Mouse (Mus musculus) stomach, embryonic 14.5 days (tissue): ENCODE results near the gene Dazap1. TPM values are rescaled to one million over a fixed set of nuclear protein-coding genes. Genes with fewer than 3 reads are reported as not detected.
"Not testable (repeated sequence)": the region's sequence is repeated elsewhere in the genome, so short reads cannot be mapped to it uniquely, and the experiment has no call there.

ENCODE experiments used
- ATAC-seq: fragments of 200-750 bp; cut with Nextera tagmentation; 2 replicates; pipeline ENCODE4 v1.8.0; 2017; ENCODE audit warnings: low read depth, moderate TSS enrichment; ENCODE audit not compliant: insufficient number of reproducible peaks, insufficient read depth, low FRiP score
- H3K27ac ChIP-seq: fragments of 300-500 bp; sonication (generic); 2 replicates; pipeline ENCODE4 v1.5.1; 2014; ENCODE audit warnings: mild to moderate bottlenecking, low read length, moderate library complexity, mixed read lengths
- H3K27me3 ChIP-seq: fragments of 300-500 bp; sonication (generic); 2 replicates; pipeline ENCODE4 v1.6.1; 2014; ENCODE audit warnings: low read length, control low read depth, mixed read lengths; ENCODE audit not compliant: control insufficient read depth, insufficient read depth
- H3K36me3 ChIP-seq: fragments of 300-500 bp; sonication (generic); 2 replicates; pipeline ENCODE4 v1.6.1; 2014; ENCODE audit warnings: mild to moderate bottlenecking, control low read depth, low read length, moderate library complexity, mixed read lengths; ENCODE audit not compliant: control insufficient read depth, insufficient read depth
- H3K4me1 ChIP-seq: fragments of 300-500 bp; sonication (generic); 2 replicates; pipeline ENCODE4 v1.6.1; 2014; ENCODE audit warnings: low read length, control low read depth, mixed read lengths; ENCODE audit not compliant: control insufficient read depth, insufficient read depth
- H3K4me2 ChIP-seq: fragments of 300-500 bp; sonication (generic); replicated peaks from 2 replicates; pipeline ENCODE4 v1.6.1; 2014; ENCODE audit warnings: low read depth, low read length, control low read depth
- H3K4me3 ChIP-seq: fragments of 300-500 bp; sonication (generic); 2 replicates; pipeline ENCODE4 v1.5.1; 2014; ENCODE audit warnings: low read depth, low read length, control low read depth
- H3K9ac ChIP-seq: fragments of 300-500 bp; sonication (generic); replicated peaks from 2 replicates; pipeline ENCODE4 v1.6.1; 2014; ENCODE audit warnings: low read depth, mild to moderate bottlenecking, control low read depth, low read length, moderate library complexity, mixed read lengths
- H3K9me3 ChIP-seq: fragments of 300-500 bp; sonication (generic); 2 replicates; pipeline ENCODE4 v1.6.1; 2016; ENCODE audit warnings: low read depth, low read length, control low read depth; ENCODE audit not compliant: control insufficient read depth
- WGBS: fragments of 180-500 bp; shearing (Covaris S2); extraction: QIAGEN DNeasy Blood & Tissue Kit; methylation state at CpG from one replicate; pipeline ENCODE4 v1.1.7; 2014; 5-methylcytosine and 5-hydroxymethylcytosine counted together
- polyA plus RNA-seq: library from polyadenylated mRNA; unstranded; fragments of >200 nt; fragmentation: Nextera tagmentation; extraction: Ambion mirVana; gene quantifications from 2 replicates; pipeline ENCODE4 v1.2.1, GENCODE M21; 2014

The Dazap1 gene
- polyA plus RNA-seq = 48.6 and 51.3 TPM in 2 replicates

DNA sequence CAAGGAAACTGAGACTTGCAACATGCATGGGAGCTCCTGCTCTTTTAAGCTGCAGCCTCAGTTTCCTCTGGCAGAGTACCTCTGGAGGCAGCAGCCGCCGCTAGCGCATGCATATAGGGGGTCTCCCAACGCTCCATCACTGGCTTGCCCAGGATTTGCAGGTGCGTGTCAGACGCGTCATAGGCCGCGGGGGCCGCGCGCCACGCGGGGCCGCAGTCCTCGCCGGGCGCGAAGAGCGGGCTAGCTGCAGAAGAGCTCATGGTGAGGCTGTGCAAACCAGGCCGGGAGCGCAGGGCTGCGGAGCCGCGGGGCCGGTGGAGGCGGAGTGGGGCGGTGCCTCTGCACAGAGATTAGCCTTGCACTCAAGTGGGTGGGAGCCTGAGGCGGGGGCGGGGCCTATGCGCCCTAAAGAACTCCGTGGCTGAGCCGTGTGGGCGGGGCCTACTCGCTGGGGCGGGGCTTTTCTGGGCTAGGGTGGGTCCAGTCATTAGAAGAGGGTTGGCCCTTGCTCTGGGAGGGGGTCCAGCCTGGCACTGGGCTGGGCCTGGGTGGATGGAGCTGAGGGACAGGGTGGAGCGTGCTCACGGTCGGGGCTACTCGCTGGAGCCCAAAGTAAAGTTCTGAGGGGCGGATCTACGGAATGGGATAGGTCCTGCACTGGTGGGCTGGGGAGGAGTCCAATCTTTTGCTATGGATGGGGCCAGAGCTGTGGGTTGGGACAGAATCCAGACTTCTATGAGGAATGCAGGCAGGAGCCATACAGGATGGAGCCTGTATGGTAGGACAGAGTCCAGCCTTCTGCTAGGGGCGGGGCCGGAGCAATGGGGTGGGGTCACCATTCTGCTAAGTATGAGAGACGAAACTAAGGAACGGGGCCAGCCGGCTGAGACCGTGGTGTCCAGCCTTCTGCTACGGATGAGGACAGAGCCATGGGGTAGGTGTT lies at the start of gene Dazap1, which contains the start of gene Gamt:
Gene Dazap1, plus strand, starts transcription at position 845 of the 943 bp plus-strand sequence.
Gene Gamt, minus strand, starts transcription at position 371 of the 943 bp plus-strand sequence.
- H3K4me1 ChIP-seq = peaks cover 20% of the 10 kb centered on the region
- peak within 1 kb of the TSS; percentile 96 for H3K27ac ChIP-seq
- H3K9me3 ChIP-seq = no peaks in the 10 kb centered on the region
- peak within 1 kb of the TSS; percentile 32 for H3K4me3 ChIP-seq
- peak; percentile 90 for ATAC-seq
- H3K9ac ChIP-seq = peak within 1 kb of the TSS; percentile 41
- WGBS = under 1% methylated on average over 49 of the region's 49 CpGs
- H3K36me3 ChIP-seq = peaks cover 31% of the 10 kb centered on the region
- peak within 1 kb of the TSS; percentile 83 for H3K4me2 ChIP-seq
- no peaks in the 10 kb centered on the region for H3K27me3 ChIP-seq

- WGBS = 66% methylated on average over 7 of the region's 7 CpGs
- H3K27ac ChIP-seq, H3K36me3 ChIP-seq, H3K4me2 ChIP-seq, H3K4me1 ChIP-seq, H3K9ac ChIP-seq, H3K4me3 ChIP-seq, H3K27me3 ChIP-seq, ATAC-seq, H3K9me3 ChIP-seq: not testable (repeated sequence)
These were observed 49.7 kb upstream of the Dazap1 start for GRCm38 (mm10) chr10:80211547-80212103.

DNA sequence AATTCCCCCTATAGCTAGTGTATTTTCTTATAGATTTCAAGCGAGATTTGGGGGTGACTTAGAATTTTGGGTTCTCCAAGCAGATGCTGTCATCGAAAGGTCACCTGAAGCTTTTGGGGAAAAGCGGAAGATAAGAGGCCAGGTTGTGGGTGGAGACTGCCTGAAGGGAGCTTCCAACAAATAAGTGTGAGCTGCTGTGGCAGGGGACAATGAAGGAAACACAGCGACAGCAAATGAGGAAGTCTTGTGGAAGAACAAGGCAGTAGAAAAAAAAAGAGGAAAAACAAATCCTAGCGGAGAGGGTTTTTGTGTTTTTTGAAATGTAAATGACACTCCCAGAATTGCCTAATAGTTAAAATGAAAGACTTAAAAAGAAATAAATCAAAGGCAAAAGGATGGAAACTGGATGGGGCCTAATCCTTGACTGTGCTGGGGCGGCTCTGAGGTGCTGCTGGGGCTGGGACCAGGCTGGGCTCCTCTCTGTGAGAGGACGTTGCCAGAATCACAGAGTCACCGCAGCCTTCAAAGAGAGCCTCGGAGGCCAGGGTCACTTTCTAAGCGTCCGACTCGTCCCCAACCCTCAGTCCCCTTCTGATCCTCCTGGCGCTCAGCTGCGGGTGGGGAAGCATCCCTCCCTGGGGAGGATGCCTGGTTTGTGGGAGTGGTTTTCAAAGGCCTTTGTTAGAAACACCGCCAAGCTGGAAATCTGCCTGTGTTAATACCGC lies 46.1 kb upstream of the Dazap1 start:
- H3K27me3 ChIP-seq = no peaks in the 10 kb centered on the region
- no peak overlapping the region for H3K4me2 ChIP-seq

DNA sequence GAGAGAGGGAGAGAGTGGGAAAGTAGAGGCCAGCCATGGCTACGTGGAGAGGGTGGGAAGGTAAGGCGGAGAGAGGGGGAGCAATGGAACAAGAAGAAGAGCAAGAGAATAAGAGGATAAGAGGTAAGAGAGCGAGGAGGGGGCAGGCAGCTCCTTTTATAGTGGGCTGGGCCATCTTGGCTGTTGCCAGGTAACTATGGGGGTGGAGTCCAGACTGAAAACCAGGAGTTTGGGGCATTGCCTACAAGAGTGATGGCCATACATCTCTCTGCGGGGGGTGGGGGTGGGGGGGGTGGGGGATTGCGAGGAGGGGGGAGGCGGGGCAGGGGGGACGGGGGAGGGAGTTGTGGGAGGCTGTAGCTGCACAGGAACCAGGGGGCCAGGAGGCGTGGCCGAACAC lies 40.6 kb upstream of the Dazap1 start:
- WGBS = 30% methylated on average over 8 of the region's 9 CpGs
- Histone ChIP-seq H3K9ac (no peak overlapping the region), H3K9me3 (no peaks in the 10 kb centered on the region), H3K4me3 (no peak overlapping the region), H3K4me1 (0 out of 2 replicates have a peak, but pooled peaks cover 3% of the 10 kb centered on the region), H3K36me3 (no peaks in the 10 kb centered on the region), H3K4me2 (no peak overlapping the region), H3K27ac (no peak overlapping the region), H3K27me3 (no peaks in the 10 kb centered on the region)
- ATAC-seq = no peak

More for the DNA sequence above, 46.1 kb upstream of the Dazap1 start:
- WGBS = 25% methylated on average over 16 of the region's 16 CpGs
- no peaks in the 10 kb centered on the region for H3K36me3 ChIP-seq
- no peak overlapping the region for H3K9ac ChIP-seq
- H3K27ac ChIP-seq = no peak overlapping the region
- ATAC-seq = no peak
- H3K4me1 ChIP-seq = 0 out of 2 replicates have a peak, but pooled peaks cover 7% of the 10 kb centered on the region
- no peaks in the 10 kb centered on the region for H3K9me3 ChIP-seq
- H3K4me3 ChIP-seq = no peak overlapping the region

GRCm38 (mm10) chr10:80223137-80223536 lies 38.1 kb upstream of the Dazap1 start:
- not testable (repeated sequence) for H3K27me3 ChIP-seq, H3K9me3 ChIP-seq, H3K27ac ChIP-seq, H3K4me3 ChIP-seq, ATAC-seq, H3K4me2 ChIP-seq, H3K36me3 ChIP-seq, H3K9ac ChIP-seq
- peaks cover 16% of the 10 kb centered on the region; the same call in 1 of the 2 replicates for H3K4me1 ChIP-seq
- WGBS = 86% methylated on average over 2 of the region's 2 CpGs

DNA sequence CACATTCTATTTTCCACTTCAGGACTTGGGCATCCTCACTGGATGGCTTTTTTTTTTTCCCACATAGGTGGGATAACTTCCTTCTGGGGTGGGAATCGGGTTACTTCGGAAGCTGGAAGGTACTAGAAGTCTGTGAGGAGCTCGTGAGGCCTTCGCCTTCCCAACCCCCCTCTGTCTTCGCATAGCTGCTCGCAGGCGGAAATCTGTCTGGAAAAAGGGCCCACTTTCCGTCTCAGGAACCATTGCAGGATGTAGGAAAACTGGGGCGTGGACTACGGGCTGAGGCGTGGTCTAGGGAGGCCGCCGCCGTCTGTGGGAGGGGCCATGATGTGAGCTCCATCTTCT lies 35.2 kb upstream of the Dazap1 start:
- Histone ChIP-seq H3K27ac (peak overlapping the region; percentile 92), H3K27me3 (no peaks in the 10 kb centered on the region), H3K36me3 (peaks cover 23% of the 10 kb centered on the region), H3K9me3 (no peaks in the 10 kb centered on the region), H3K4me3 (peak overlapping the region; percentile 12), H3K4me1 (peaks cover 23% of the 10 kb centered on the region; the same call in 1 of the 2 replicates), H3K4me2 (peak overlapping the region; percentile 45), H3K9ac (0 out of 2 replicates have a peak overlapping the region, but pooled peaks have one; percentile 28)
- 0% methylated on average over 14 of the region's 14 CpGs for WGBS
- no peak for ATAC-seq

- WGBS = under 1% methylated on average over 55 of the region's 75 CpGs
- Histone ChIP-seq H3K4me2 (peak within 1 kb of the TSS; percentile 89), H3K9ac (peak within 1 kb of the TSS; percentile 66), H3K27ac (peak within 1 kb of the TSS; percentile 92), H3K27me3 (no peaks in the 10 kb centered on the region), H3K36me3 (peaks cover 27% of the 10 kb centered on the region), H3K4me3 (peak within 1 kb of the TSS; percentile 54), H3K4me1 (peaks cover 23% of the 10 kb centered on the region; the same call in 1 of the 2 replicates), H3K9me3 (no peaks in the 10 kb centered on the region)
- ATAC-seq = peak; percentile 99
These were observed 34.7 kb upstream of the Dazap1 start, which contains the start of gene Mum1 for GRCm38 (mm10) chr10:80226416-80227165. Gene Mum1 (plus strand): TSS chr10:80226434.
